Mouse (Mus musculus): Measurements from ENCODE around the gene Sec1. TPM values are rescaled to one million over a fixed set of nuclear protein-coding genes. Genes with fewer than 3 reads are reported as not detected.
A peak's percentile ranks its signal among the peaks of the same experiment; 100 is the strongest.

Sec1 gene
- polyA plus RNA-seq, 1 experiment from 2014 or later: 0.24 TPM

DNA sequence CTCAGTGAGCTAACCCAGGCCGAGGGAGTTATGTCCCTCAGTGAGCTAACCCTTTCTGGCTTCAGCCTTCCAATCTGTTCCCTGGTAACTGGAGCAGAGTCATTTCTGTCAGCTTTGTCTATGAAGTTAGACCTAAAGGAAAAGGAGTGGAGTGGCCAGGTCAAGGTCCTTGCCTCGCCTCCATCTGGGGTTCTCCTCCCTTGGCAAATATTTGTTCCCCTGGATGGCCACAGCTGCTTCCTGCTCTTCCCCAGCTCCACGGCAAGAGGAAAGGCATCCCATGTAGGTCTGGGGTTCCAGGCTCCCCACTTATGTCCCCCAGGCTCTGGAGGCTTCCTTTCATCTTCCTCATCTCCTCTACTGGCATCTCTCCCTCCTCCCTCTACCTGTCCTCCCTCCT is 33.4 kb upstream of the Sec1 start:
- 93% methylated on average over 3 of the region's 3 CpGs for WGBS (ENCODE audit: insufficient replicate concordance)
- no peak overlapping the region for H3K9ac ChIP-seq (ENCODE audit: low read depth, low read length)
- no peak overlapping the region for H3K4me3 ChIP-seq (ENCODE audit: low read depth, low read length)
- no peak overlapping the region for H3K4me2 ChIP-seq
- H3K9me3 ChIP-seq (replicated peaks; ENCODE audit: control insufficient read depth, low read length): no peaks in the 10 kb centered on the region
- H3K4me1 ChIP-seq (ENCODE audit: control insufficient read depth, insufficient read depth, low read length): peaks cover 7% of the 10 kb centered on the region; the same call in 1 of the 2 replicates
- no peak overlapping the region for H3K27ac ChIP-seq (ENCODE audit: low read depth, low read length)
- peaks cover 27% of the 10 kb centered on the region for H3K36me3 ChIP-seq (ENCODE audit: control insufficient read depth, insufficient read depth, low read length)
- no peaks in the 10 kb centered on the region for H3K27me3 ChIP-seq (ENCODE audit: control insufficient read depth, insufficient read depth, low read length)
- no peak for ATAC-seq (replicated peaks; ENCODE audit: insufficient number of reproducible peaks, low FRiP score, low TSS enrichment)

DNA sequence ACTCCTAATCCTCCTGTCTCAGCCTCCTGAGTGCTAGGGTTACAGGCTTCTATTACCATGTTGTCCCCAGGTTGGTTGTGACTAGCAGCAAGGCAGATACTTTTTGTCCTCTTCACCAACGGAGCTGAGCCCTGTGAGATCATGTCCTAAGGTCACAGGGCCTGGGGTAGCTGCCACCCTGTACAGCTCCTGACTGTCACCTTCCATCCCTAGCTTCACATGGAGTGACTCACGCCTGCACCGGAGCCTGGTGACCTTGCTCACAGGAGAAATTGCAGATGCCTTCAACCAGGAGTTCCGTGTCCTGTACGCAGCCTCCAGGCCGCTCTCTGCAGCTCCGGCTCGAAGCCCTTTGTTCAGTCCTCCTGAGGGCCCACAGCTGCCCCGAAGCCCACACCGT is 32.2 kb upstream of the Sec1 start:
- H3K9ac ChIP-seq (ENCODE audit: low read depth, low read length): peak overlapping the region; percentile 5; the same call in 1 of the 2 replicates
- no peak overlapping the region for H3K4me2 ChIP-seq
- WGBS (ENCODE audit: insufficient replicate concordance): 85% methylated on average over 10 of the region's 10 CpGs
- no peak for ATAC-seq (replicated peaks; ENCODE audit: insufficient number of reproducible peaks, low FRiP score, low TSS enrichment)
- H3K4me1 ChIP-seq (ENCODE audit: control insufficient read depth, insufficient read depth, low read length): peaks cover 7% of the 10 kb centered on the region; the same call in 1 of the 2 replicates
- no peaks in the 10 kb centered on the region for H3K9me3 ChIP-seq (replicated peaks; ENCODE audit: control insufficient read depth, low read length)
- no peaks in the 10 kb centered on the region for H3K27me3 ChIP-seq (ENCODE audit: control insufficient read depth, insufficient read depth, low read length)
- no peak overlapping the region for H3K4me3 ChIP-seq (ENCODE audit: low read depth, low read length)
- H3K36me3 ChIP-seq (ENCODE audit: control insufficient read depth, insufficient read depth, low read length): peaks cover 27% of the 10 kb centered on the region
- H3K27ac ChIP-seq (ENCODE audit: low read depth, low read length): no peak overlapping the region

DNA sequence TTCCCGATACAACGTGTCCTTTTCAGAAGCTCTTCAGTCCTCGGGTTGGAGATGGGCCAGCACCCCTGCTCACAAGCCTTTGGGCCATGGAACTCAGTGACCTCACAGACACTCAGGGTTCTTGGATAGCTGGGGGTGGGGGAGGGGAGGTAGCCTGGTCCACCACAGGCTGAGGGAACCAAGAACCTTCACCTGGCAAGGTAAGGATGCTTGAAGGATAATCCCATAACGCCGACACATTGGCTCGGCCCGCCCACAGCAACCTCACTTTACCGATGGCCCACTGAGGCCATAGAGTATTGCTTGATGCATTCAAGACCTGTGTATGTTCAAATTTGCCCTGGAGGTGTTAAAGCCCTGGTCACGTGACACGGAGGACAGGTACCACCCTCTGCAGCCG is 31.5 kb upstream of the Sec1 start, which contains the start of gene Spaca4:
Spaca4 (minus strand) TSS at position 101 of the 400 bp plus-strand sequence.
- Histone ChIP-seq H3K4me1 (ENCODE audit: control insufficient read depth, insufficient read depth, low read length) (peaks cover 2% of the 10 kb centered on the region; the same call in 1 of the 2 replicates), H3K4me3 (ENCODE audit: low read depth, low read length) (no peak within 1 kb of the TSS), H3K36me3 (ENCODE audit: control insufficient read depth, insufficient read depth, low read length) (peaks cover 30% of the 10 kb centered on the region), H3K27me3 (ENCODE audit: control insufficient read depth, insufficient read depth, low read length) (no peaks in the 10 kb centered on the region), H3K27ac (ENCODE audit: low read depth, low read length) (no peak within 1 kb of the TSS), H3K4me2 (no peak within 1 kb of the TSS), H3K9ac (ENCODE audit: low read depth, low read length) (peak within 1 kb of the TSS; percentile 5; the same call in 1 of the 2 replicates), H3K9me3 (replicated peaks; ENCODE audit: control insufficient read depth, low read length) (no peaks in the 10 kb centered on the region)
- WGBS (ENCODE audit: insufficient replicate concordance): 88% methylated on average over 11 of the region's 11 CpGs
- no peak for ATAC-seq (replicated peaks; ENCODE audit: insufficient number of reproducible peaks, low FRiP score, low TSS enrichment)

DNA sequence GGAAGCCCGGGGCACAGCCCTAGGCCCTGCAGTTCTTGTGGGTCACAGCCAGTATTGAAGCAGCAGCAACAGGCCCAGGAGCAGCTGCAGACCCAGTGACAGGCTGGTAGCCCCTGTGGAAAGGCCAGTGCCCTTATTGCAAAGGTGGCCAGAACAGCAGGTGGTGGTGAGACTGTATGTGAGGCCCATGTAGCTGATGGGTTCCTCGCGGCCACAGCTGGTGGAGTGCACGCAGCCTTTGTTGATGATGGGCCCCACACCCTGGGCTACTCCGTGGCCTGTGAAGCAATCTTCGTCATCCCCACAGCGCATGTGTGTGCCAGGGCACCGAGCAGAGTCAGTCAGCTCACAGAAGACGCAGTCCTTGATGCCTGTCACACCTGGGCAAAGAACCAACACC is 30.9 kb upstream of the Sec1 start:
- no peak for ATAC-seq (replicated peaks; ENCODE audit: insufficient number of reproducible peaks, low FRiP score, low TSS enrichment)
- no peak overlapping the region for H3K4me3 ChIP-seq (ENCODE audit: low read depth, low read length)
- H3K4me2 ChIP-seq: no peak overlapping the region
- 90% methylated on average over 9 of the region's 9 CpGs for WGBS (ENCODE audit: insufficient replicate concordance)
- H3K27me3 ChIP-seq (ENCODE audit: control insufficient read depth, insufficient read depth, low read length): no peaks in the 10 kb centered on the region
- no peaks in the 10 kb centered on the region for H3K9me3 ChIP-seq (replicated peaks; ENCODE audit: control insufficient read depth, low read length)
- H3K27ac ChIP-seq (ENCODE audit: low read depth, low read length): no peak overlapping the region
- H3K36me3 ChIP-seq (ENCODE audit: control insufficient read depth, insufficient read depth, low read length): peaks cover 34% of the 10 kb centered on the region
- H3K9ac ChIP-seq (ENCODE audit: low read depth, low read length): no peak overlapping the region
- no peaks in the 10 kb centered on the region for H3K4me1 ChIP-seq (ENCODE audit: control insufficient read depth, insufficient read depth, low read length)

DNA sequence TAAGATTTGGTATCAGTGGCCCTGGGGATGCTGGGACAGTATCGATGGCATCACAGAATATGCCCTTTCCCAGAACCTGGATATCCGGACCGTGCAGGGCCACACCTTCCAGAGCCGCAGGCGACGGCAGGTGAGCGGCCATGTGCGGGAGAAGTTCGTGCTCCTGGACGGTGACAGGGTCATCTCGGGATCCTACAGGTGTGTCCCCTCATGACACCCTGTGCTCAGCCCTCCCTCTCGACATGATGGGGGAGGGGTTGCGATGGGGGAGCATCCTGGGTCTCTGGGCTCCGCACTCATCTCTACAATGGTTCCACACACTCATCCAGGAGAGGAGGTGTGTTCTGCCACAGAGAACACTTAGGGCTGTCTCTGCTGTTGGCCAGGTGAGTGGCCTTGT is 29.6 kb upstream of the Sec1 start:
- no peak for ATAC-seq (replicated peaks; ENCODE audit: insufficient number of reproducible peaks, low FRiP score, low TSS enrichment)
- Histone ChIP-seq H3K36me3 (ENCODE audit: control insufficient read depth, insufficient read depth, low read length) (peaks cover 43% of the 10 kb centered on the region), H3K4me3 (ENCODE audit: low read depth, low read length) (no peak overlapping the region), H3K4me2 (no peak overlapping the region), H3K9ac (ENCODE audit: low read depth, low read length) (no peak overlapping the region), H3K4me1 (ENCODE audit: control insufficient read depth, insufficient read depth, low read length) (peaks cover 12% of the 10 kb centered on the region), H3K27me3 (ENCODE audit: control insufficient read depth, insufficient read depth, low read length) (no peaks in the 10 kb centered on the region), H3K27ac (ENCODE audit: low read depth, low read length) (no peak overlapping the region), H3K9me3 (replicated peaks; ENCODE audit: control insufficient read depth, low read length) (no peaks in the 10 kb centered on the region)
- 88% methylated on average over 14 of the region's 14 CpGs for WGBS (ENCODE audit: insufficient replicate concordance)

DNA sequence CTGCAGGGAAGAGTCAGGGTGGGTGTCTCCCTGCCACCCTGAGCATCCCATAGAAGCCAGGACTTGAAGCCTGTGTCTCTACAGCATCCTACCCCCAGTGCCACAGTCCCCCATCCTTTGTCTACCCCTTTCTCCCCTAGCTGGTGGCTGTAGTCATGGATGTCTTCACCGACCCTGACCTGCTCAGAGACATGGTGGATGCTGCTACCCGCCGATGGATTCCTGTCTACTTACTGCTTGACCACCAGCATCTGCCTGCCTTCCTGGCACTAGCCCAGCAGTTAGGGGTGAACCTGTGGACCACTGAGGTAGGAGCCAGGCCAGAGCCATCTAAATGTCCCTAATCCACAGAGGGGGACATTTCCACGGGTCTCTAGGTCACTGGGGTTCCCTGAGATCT is 29.1 kb upstream of the Sec1 start:
- Histone ChIP-seq H3K4me1 (ENCODE audit: control insufficient read depth, insufficient read depth, low read length) (peaks cover 13% of the 10 kb centered on the region), H3K9ac (ENCODE audit: low read depth, low read length) (no peak overlapping the region), H3K27me3 (ENCODE audit: control insufficient read depth, insufficient read depth, low read length) (no peaks in the 10 kb centered on the region), H3K4me3 (ENCODE audit: low read depth, low read length) (no peak overlapping the region), H3K4me2 (no peak overlapping the region), H3K27ac (ENCODE audit: low read depth, low read length) (no peak overlapping the region), H3K36me3 (ENCODE audit: control insufficient read depth, insufficient read depth, low read length) (peaks cover 43% of the 10 kb centered on the region), H3K9me3 (replicated peaks; ENCODE audit: control insufficient read depth, low read length) (no peaks in the 10 kb centered on the region)
- no peak for ATAC-seq (replicated peaks; ENCODE audit: insufficient number of reproducible peaks, low FRiP score, low TSS enrichment)
- 82% methylated on average over 4 of the region's 4 CpGs for WGBS (ENCODE audit: insufficient replicate concordance)

DNA sequence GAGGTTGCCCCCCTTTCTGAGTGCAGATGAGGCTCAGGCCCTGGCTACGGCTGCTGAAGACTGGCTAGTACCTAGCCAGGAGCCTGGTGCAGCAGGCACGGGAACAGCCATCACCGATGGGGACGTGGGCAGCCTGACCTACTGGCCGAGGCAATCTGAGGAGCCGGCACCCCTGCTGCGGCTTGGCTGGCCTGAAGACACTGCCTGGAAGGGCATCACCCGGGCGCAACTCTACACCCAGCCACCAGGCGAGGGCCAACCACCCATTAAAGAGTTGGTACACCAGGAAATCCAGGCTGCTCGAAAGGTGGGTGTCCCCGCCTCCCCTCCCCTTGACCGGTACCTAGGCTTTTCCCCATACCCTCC is 28.1 kb upstream of the Sec1 start:
- Histone ChIP-seq H3K9me3 (replicated peaks; ENCODE audit: control insufficient read depth, low read length) (no peaks in the 10 kb centered on the region), H3K27me3 (ENCODE audit: control insufficient read depth, insufficient read depth, low read length) (no peaks in the 10 kb centered on the region), H3K27ac (ENCODE audit: low read depth, low read length) (no peak overlapping the region), H3K36me3 (ENCODE audit: control insufficient read depth, insufficient read depth, low read length) (peaks cover 43% of the 10 kb centered on the region), H3K4me3 (ENCODE audit: low read depth, low read length) (no peak overlapping the region), H3K9ac (ENCODE audit: low read depth, low read length) (no peak overlapping the region), H3K4me1 (ENCODE audit: control insufficient read depth, insufficient read depth, low read length) (peaks cover 13% of the 10 kb centered on the region), H3K4me2 (no peak overlapping the region)
- 77% methylated on average over 13 of the region's 13 CpGs for WGBS (ENCODE audit: insufficient replicate concordance)
- no peak for ATAC-seq (replicated peaks; ENCODE audit: insufficient number of reproducible peaks, low FRiP score, low TSS enrichment)

DNA sequence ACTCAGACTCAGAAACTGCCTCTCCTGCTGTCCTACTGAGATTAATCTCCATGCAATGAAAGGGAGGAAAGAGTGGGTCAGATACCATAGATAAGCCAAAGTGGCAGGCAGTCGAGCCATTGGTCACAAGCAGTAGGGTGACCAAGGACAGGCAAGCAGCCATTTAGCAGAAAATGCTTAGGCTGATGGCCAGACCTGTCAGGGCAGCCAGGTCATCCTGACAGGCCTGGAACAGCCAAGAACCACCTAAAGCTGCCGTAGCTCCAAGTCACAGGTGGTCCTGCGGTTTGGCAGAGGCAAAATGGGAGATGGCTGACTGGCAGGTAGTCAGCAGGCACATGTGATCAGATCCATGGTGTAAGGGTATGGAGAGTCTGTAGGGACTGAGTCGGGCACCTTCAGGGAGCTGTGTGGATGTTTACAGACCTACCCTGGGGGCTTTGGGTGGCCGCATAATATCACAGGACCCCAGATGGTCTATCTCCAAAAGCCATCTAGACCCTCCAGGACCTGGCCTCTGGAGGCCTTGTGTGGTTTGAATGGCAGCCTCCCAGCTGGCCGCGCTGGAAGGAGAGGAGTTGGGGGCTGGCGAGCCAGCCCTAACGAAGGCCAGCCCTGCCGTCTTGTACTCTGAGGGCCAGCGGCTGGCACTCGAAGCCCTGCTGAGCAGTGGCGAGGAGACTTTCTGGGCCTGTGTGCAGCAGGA is 27.6 kb upstream of the Sec1 start:
- Histone ChIP-seq H3K27me3 (ENCODE audit: control insufficient read depth, insufficient read depth, low read length) (no peaks in the 10 kb centered on the region), H3K9me3 (replicated peaks; ENCODE audit: control insufficient read depth, low read length) (no peaks in the 10 kb centered on the region), H3K4me1 (ENCODE audit: control insufficient read depth, insufficient read depth, low read length) (peaks cover 17% of the 10 kb centered on the region), H3K9ac (ENCODE audit: low read depth, low read length) (0 out of 2 replicates have a peak overlapping the region, but pooled peaks have one; percentile 22), H3K4me2 (no peak overlapping the region), H3K4me3 (ENCODE audit: low read depth, low read length) (no peak overlapping the region), H3K36me3 (ENCODE audit: control insufficient read depth, insufficient read depth, low read length) (peaks cover 43% of the 10 kb centered on the region), H3K27ac (ENCODE audit: low read depth, low read length) (no peak overlapping the region)
- ATAC-seq (replicated peaks; ENCODE audit: insufficient number of reproducible peaks, low FRiP score, low TSS enrichment): no peak
- 68% methylated on average over 13 of the region's 13 CpGs for WGBS (ENCODE audit: insufficient replicate concordance)

DNA sequence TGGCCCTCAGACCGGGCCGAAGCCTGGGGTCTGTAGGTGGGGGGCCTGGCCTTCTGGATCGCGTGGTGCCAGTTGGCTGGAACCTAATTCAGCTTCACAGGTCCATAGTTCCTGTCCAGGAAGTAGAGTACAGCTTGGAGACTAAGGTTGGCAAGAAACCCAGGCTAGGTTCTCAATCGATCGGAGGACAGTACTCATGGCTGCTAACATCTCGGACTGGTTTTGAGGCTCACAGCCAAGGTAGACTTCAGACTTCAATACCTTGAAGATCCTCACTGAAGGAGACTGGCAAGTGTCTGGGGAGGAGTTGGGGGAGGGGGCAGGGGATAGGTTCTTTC is 27.0 kb upstream of the Sec1 start:
- H3K4me2 ChIP-seq: no peak overlapping the region
- peaks cover 23% of the 10 kb centered on the region for H3K4me1 ChIP-seq (ENCODE audit: control insufficient read depth, insufficient read depth, low read length)
- no peak for ATAC-seq (replicated peaks; ENCODE audit: insufficient number of reproducible peaks, low FRiP score, low TSS enrichment)
- no peak overlapping the region for H3K27ac ChIP-seq (ENCODE audit: low read depth, low read length)
- no peak overlapping the region for H3K9ac ChIP-seq (ENCODE audit: low read depth, low read length)
- H3K9me3 ChIP-seq (replicated peaks; ENCODE audit: control insufficient read depth, low read length): no peaks in the 10 kb centered on the region
- no peak overlapping the region for H3K4me3 ChIP-seq (ENCODE audit: low read depth, low read length)
- no peaks in the 10 kb centered on the region for H3K27me3 ChIP-seq (ENCODE audit: control insufficient read depth, insufficient read depth, low read length)
- 72% methylated on average over 7 of the region's 7 CpGs for WGBS (ENCODE audit: insufficient replicate concordance)
- H3K36me3 ChIP-seq (ENCODE audit: control insufficient read depth, insufficient read depth, low read length): peaks cover 38% of the 10 kb centered on the region

Data from heart, embryonic 11.5 days (tissue).